Mouse (Mus musculus) cortical plate, adult 2 months (tissue): ENCODE measurements at regions not wholly inside any gene's neighbourhood (a gene's known extent, or its start where the extent isn't known, plus 50 kb on each side); places are given as distances from the start of the nearest gene placed in this dataset.

Source experiments
- H3K27ac ChIP-seq: fragments of 200-500 bp; 2 replicates; pipeline ENCODE4 v1.5.1; 2012; ENCODE audit warnings: low read length, control low read depth, inconsistent platforms; ENCODE audit not compliant: insufficient read depth
- H3K4me1 ChIP-seq: fragments of 200-500 bp; 2 replicates; pipeline ENCODE4 v1.6.1; 2011; ENCODE audit warnings: low read length; ENCODE audit not compliant: control insufficient read depth, insufficient read depth
- H3K4me3 ChIP-seq: fragments of 200-500 bp; 2 replicates; pipeline ENCODE4 v1.5.1; 2011; ENCODE audit warnings: mild to moderate bottlenecking, low read length, control low read depth; ENCODE audit not compliant: insufficient read depth
- CTCF ChIP-seq: fragments of 200-500 bp; IDR thresholded peaks from 2 replicates; pipeline ENCODE4 v1.5.1; 2011; ENCODE audit warnings: mild to moderate bottlenecking, control low read depth, low read length; ENCODE audit not compliant: insufficient read depth; ENCODE audit errors: extremely low read depth
- POLR2A ChIP-seq: fragments of 200-500 bp; IDR thresholded peaks from 2 replicates; pipeline ENCODE4 v1.6.1; 2011; ENCODE audit warnings: mild to moderate bottlenecking, low read length, control low read depth; ENCODE audit not compliant: insufficient read depth; ENCODE audit errors: extremely low read depth

GRCm38 (mm10) chr14:47988131-47988530, 132.5 kb upstream of the Peli2 start:
- Histone ChIP-seq H3K4me3 (no peak overlapping the region), H3K4me1 (no peaks in the 10 kb centered on the region), H3K27ac (no peak overlapping the region)
- TF ChIP-seq POLR2A (no peak), CTCF (no peak)

- Histone ChIP-seq H3K27ac (no peak overlapping the region), H3K4me3 (no peak overlapping the region), H3K4me1 (no peaks in the 10 kb centered on the region)
- TF ChIP-seq POLR2A, result no peak
- TF ChIP-seq CTCF, result no peak
Measured at GRCm38 (mm10) chr14:47989315-47989714, 131.3 kb upstream of the Peli2 start.

GRCm38 (mm10) chr14:47990716-47991115, 129.9 kb upstream of the Peli2 start:
- H3K4me3 ChIP-seq, result no peak overlapping the region
- no peaks in the 10 kb centered on the region for H3K4me1 ChIP-seq
- TF ChIP-seq CTCF (no peak), POLR2A (no peak)
- no peak overlapping the region for H3K27ac ChIP-seq

GRCm38 (mm10) chr14:47991546-47991945, 129.1 kb upstream of the Peli2 start:
- H3K4me3 ChIP-seq, result no peak overlapping the region
- H3K27ac ChIP-seq, result no peak overlapping the region
- TF ChIP-seq CTCF (no peak), POLR2A (no peak)
- no peaks in the 10 kb centered on the region for H3K4me1 ChIP-seq

GRCm38 (mm10) chr14:47992091-47992490, 128.5 kb upstream of the Peli2 start:
- TF ChIP-seq CTCF, result no peak
- TF ChIP-seq POLR2A, result no peak
- H3K27ac ChIP-seq, result no peak overlapping the region

GRCm38 (mm10) chr14:47992851-47993250, 127.8 kb upstream of the Peli2 start:
- TF ChIP-seq CTCF, result no peak
- TF ChIP-seq POLR2A, result no peak
- Histone ChIP-seq H3K27ac (no peak overlapping the region), H3K4me3 (no peak overlapping the region), H3K4me1 (no peaks in the 10 kb centered on the region)

More at GRCm38 (mm10) chr14:47992091-47992490, 128.5 kb upstream of the Peli2 start:
- Histone ChIP-seq H3K4me3 (no peak overlapping the region), H3K4me1 (no peaks in the 10 kb centered on the region)

- TF ChIP-seq POLR2A, result no peak
- TF ChIP-seq CTCF, result no peak
Measured at GRCm38 (mm10) chr14:47998936-47999335, 121.7 kb upstream of the Peli2 start.

GRCm38 (mm10) chr14:48005092-48005928, 115.3 kb upstream of the Peli2 start:
- Histone ChIP-seq H3K4me3 (no peak overlapping the region), H3K4me1 (peaks cover 2% of the 10 kb centered on the region), H3K27ac (0 out of 2 replicates have a peak overlapping the region, but pooled peaks have one; percentile 0)
- TF ChIP-seq CTCF, result no peak
- TF ChIP-seq POLR2A, result no peak

More at GRCm38 (mm10) chr14:47998936-47999335, 121.7 kb upstream of the Peli2 start:
- Histone ChIP-seq H3K4me1 (no peaks in the 10 kb centered on the region), H3K4me3 (no peak overlapping the region), H3K27ac (no peak overlapping the region)

GRCm38 (mm10) chr14:48005929-48006309, 114.7 kb upstream of the Peli2 start:
- no peak for TF ChIP-seq POLR2A
- no peak for TF ChIP-seq CTCF
- 0 out of 2 replicates have a peak overlapping the region, but pooled peaks have one; percentile 0 for H3K27ac ChIP-seq
- no peak overlapping the region for H3K4me3 ChIP-seq
- peaks cover 2% of the 10 kb centered on the region for H3K4me1 ChIP-seq
